Mouse (Mus musculus): Measurements from ENCODE around the gene Defb36. TPM values are rescaled to one million over a fixed set of nuclear protein-coding genes. Genes with fewer than 3 reads are reported as not detected.

Gene Defb36
- polyA plus RNA-seq, 1 experiment from 2014 or later: not detected

GRCm38 (mm10) chr2:152615563-152615962 lies 11.4 kb downstream of the Defb36 start:
- Histone ChIP-seq H3K27ac (ENCODE audit: low read depth, low read length) (no peak overlapping the region), H3K4me1 (replicated peaks; ENCODE audit: control insufficient read depth, insufficient read depth, low read length) (no peaks in the 10 kb centered on the region), H3K36me3 (ENCODE audit: control insufficient read depth, insufficient read depth, low read length) (no peaks in the 10 kb centered on the region), H3K4me2 (no peak overlapping the region), H3K9ac (ENCODE audit: low read depth, low read length) (no peak overlapping the region), H3K27me3 (replicated peaks; ENCODE audit: control insufficient read depth, insufficient read depth, low read length) (no peaks in the 10 kb centered on the region), H3K4me3 (ENCODE audit: low read depth, low read length) (no peak overlapping the region), H3K9me3 (ENCODE audit: control insufficient read depth, low read length) (no peaks in the 10 kb centered on the region)
- peak; percentile 48 for DNase-seq (ENCODE audit: low spot score)
- 7% methylated on average over 7 of the region's 7 CpGs for WGBS
- ATAC-seq (replicated peaks; ENCODE audit: low FRiP score): no peak

DNA sequence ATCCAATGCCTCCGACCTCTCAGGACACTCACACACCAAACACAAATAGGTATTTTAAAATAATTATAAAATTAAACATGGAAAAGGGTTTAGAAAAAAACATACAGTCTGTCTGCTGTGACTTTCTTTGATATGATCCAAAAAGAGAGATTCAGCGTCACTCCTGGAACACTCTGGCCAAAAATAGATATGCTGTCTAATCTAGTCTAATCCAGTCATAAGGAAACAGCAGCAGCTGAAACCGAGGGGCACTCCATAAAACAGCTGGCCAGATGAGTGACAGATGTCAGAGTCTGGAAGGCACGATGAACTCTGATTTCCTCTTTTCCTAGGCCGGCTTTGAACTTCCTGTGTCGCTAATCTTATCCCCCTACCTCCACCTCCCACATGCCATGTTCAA lies 12.3 kb downstream of the Defb36 start:
- 46% methylated on average over 6 of the region's 6 CpGs for WGBS
- Histone ChIP-seq H3K36me3 (ENCODE audit: control insufficient read depth, insufficient read depth, low read length) (no peaks in the 10 kb centered on the region), H3K9ac (ENCODE audit: low read depth, low read length) (no peak overlapping the region), H3K27me3 (replicated peaks; ENCODE audit: control insufficient read depth, insufficient read depth, low read length) (no peaks in the 10 kb centered on the region), H3K4me3 (ENCODE audit: low read depth, low read length) (no peak overlapping the region), H3K9me3 (ENCODE audit: control insufficient read depth, low read length) (no peaks in the 10 kb centered on the region), H3K4me2 (no peak overlapping the region), H3K27ac (ENCODE audit: low read depth, low read length) (no peak overlapping the region), H3K4me1 (replicated peaks; ENCODE audit: control insufficient read depth, insufficient read depth, low read length) (no peaks in the 10 kb centered on the region)
- DNase-seq (ENCODE audit: low spot score) (no peak), ATAC-seq (replicated peaks; ENCODE audit: low FRiP score) (no peak)

GRCm38 (mm10) chr2:152617374-152617773 lies 13.2 kb downstream of the Defb36 start:
- Histone ChIP-seq H3K4me2 (no peak overlapping the region), H3K27me3 (replicated peaks; ENCODE audit: control insufficient read depth, insufficient read depth, low read length) (0 out of 2 replicates have a peak, but pooled peaks cover 2% of the 10 kb centered on the region), H3K4me3 (ENCODE audit: low read depth, low read length) (no peak overlapping the region), H3K27ac (ENCODE audit: low read depth, low read length) (no peak overlapping the region), H3K36me3 (ENCODE audit: control insufficient read depth, insufficient read depth, low read length) (no peaks in the 10 kb centered on the region), H3K9ac (ENCODE audit: low read depth, low read length) (no peak overlapping the region), H3K9me3 (ENCODE audit: control insufficient read depth, low read length) (no peaks in the 10 kb centered on the region), H3K4me1 (replicated peaks; ENCODE audit: control insufficient read depth, insufficient read depth, low read length) (no peaks in the 10 kb centered on the region)
- 55% methylated on average over 5 of the region's 5 CpGs for WGBS
- no peak for DNase-seq (ENCODE audit: low spot score)
- no peak for ATAC-seq (replicated peaks; ENCODE audit: low FRiP score)

- Histone ChIP-seq H3K27ac (ENCODE audit: low read depth, low read length) (no peak overlapping the region), H3K9ac (ENCODE audit: low read depth, low read length) (no peak overlapping the region), H3K4me1 (replicated peaks; ENCODE audit: control insufficient read depth, insufficient read depth, low read length) (no peaks in the 10 kb centered on the region), H3K4me3 (ENCODE audit: low read depth, low read length) (no peak overlapping the region), H3K27me3 (replicated peaks; ENCODE audit: control insufficient read depth, insufficient read depth, low read length) (peaks cover 4% of the 10 kb centered on the region), H3K36me3 (ENCODE audit: control insufficient read depth, insufficient read depth, low read length) (no peaks in the 10 kb centered on the region), H3K9me3 (ENCODE audit: control insufficient read depth, low read length) (no peaks in the 10 kb centered on the region), H3K4me2 (no peak overlapping the region)
- ATAC-seq (replicated peaks; ENCODE audit: low FRiP score) (no peak), DNase-seq (ENCODE audit: low spot score) (no peak)
- WGBS: 63% methylated on average over 9 of the region's 9 CpGs
These were observed 16.4 kb downstream of the Defb36 start for GRCm38 (mm10) chr2:152620367-152621134.

- H3K4me1 ChIP-seq (replicated peaks; ENCODE audit: control insufficient read depth, insufficient read depth, low read length): 0 out of 2 replicates have a peak, but pooled peaks cover 6% of the 10 kb centered on the region
- H3K4me3 ChIP-seq (ENCODE audit: low read depth, low read length): no peak overlapping the region
- no peak for ATAC-seq (replicated peaks; ENCODE audit: low FRiP score)
- H3K4me2 ChIP-seq: no peak overlapping the region
- WGBS: 73% methylated on average over 13 of the region's 13 CpGs
- H3K27me3 ChIP-seq (replicated peaks; ENCODE audit: control insufficient read depth, insufficient read depth, low read length): peaks cover 20% of the 10 kb centered on the region
- H3K9ac ChIP-seq (ENCODE audit: low read depth, low read length): no peak overlapping the region
- H3K36me3 ChIP-seq (ENCODE audit: control insufficient read depth, insufficient read depth, low read length): no peaks in the 10 kb centered on the region
- DNase-seq (ENCODE audit: low spot score): no peak
- H3K9me3 ChIP-seq (ENCODE audit: control insufficient read depth, low read length): no peaks in the 10 kb centered on the region
- no peak overlapping the region for H3K27ac ChIP-seq (ENCODE audit: low read depth, low read length)
These were observed 18.0 kb downstream of the Defb36 start for GRCm38 (mm10) chr2:152622151-152622550.

DNA sequence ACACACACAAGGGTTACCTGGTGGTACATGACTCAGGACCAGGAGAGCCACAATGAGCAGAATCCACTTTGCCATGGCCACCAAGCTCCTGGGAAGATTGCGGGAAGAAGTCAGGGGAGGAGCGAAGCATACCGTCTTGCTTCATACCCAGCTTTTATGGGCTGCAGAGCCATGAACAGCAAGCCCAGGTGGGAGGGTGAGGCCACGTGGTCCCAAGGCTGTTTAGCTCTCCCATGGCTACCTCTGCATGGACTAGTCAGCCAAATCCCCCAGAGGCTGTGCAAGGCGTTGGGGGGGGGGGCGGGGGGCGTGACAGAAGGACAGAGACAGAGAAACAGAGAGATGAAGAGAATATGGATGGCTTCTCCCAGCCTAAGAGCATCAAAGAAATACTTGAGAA lies 18.8 kb downstream of the Defb36 start, which contains the start of gene Defb25:
Gene Defb25, minus strand, starts transcription at position 101 of the 400 bp plus-strand sequence.
- H3K4me2 ChIP-seq: no peak within 1 kb of the TSS
- no peak within 1 kb of the TSS for H3K27ac ChIP-seq (ENCODE audit: low read depth, low read length)
- ATAC-seq (replicated peaks; ENCODE audit: low FRiP score): no peak
- DNase-seq (ENCODE audit: low spot score): no peak
- H3K9ac ChIP-seq (ENCODE audit: low read depth, low read length): no peak within 1 kb of the TSS
- 75% methylated on average over 7 of the region's 7 CpGs for WGBS
- H3K4me1 ChIP-seq (replicated peaks; ENCODE audit: control insufficient read depth, insufficient read depth, low read length): 0 out of 2 replicates have a peak, but pooled peaks cover 9% of the 10 kb centered on the region
- H3K4me3 ChIP-seq (ENCODE audit: low read depth, low read length): no peak within 1 kb of the TSS
- no peaks in the 10 kb centered on the region for H3K36me3 ChIP-seq (ENCODE audit: control insufficient read depth, insufficient read depth, low read length)
- H3K9me3 ChIP-seq (ENCODE audit: control insufficient read depth, low read length): no peaks in the 10 kb centered on the region
- peaks cover 28% of the 10 kb centered on the region for H3K27me3 ChIP-seq (replicated peaks; ENCODE audit: control insufficient read depth, insufficient read depth, low read length)

- no peak overlapping the region for H3K4me3 ChIP-seq (ENCODE audit: low read depth, low read length)
- H3K9me3 ChIP-seq (ENCODE audit: control insufficient read depth, low read length): no peaks in the 10 kb centered on the region
- no peaks in the 10 kb centered on the region for H3K36me3 ChIP-seq (ENCODE audit: control insufficient read depth, insufficient read depth, low read length)
- H3K27ac ChIP-seq (ENCODE audit: low read depth, low read length): no peak overlapping the region
- WGBS: 81% methylated on average over 2 of the region's 2 CpGs
- DNase-seq (ENCODE audit: low spot score) (no peak), ATAC-seq (replicated peaks; ENCODE audit: low FRiP score) (no peak)
- no peak overlapping the region for H3K4me2 ChIP-seq
- H3K4me1 ChIP-seq (replicated peaks; ENCODE audit: control insufficient read depth, insufficient read depth, low read length): 0 out of 2 replicates have a peak, but pooled peaks cover 9% of the 10 kb centered on the region
- H3K9ac ChIP-seq (ENCODE audit: low read depth, low read length): no peak overlapping the region
- H3K27me3 ChIP-seq (replicated peaks; ENCODE audit: control insufficient read depth, insufficient read depth, low read length): peaks cover 42% of the 10 kb centered on the region
These were observed 20.4 kb downstream of the Defb36 start for GRCm38 (mm10) chr2:152624566-152624965.

- 0 out of 2 replicates have a peak, but pooled peaks cover 9% of the 10 kb centered on the region for H3K4me1 ChIP-seq (replicated peaks; ENCODE audit: control insufficient read depth, insufficient read depth, low read length)
- DNase-seq (ENCODE audit: low spot score): no peak
- H3K4me3 ChIP-seq (ENCODE audit: low read depth, low read length): no peak overlapping the region
- H3K36me3 ChIP-seq (ENCODE audit: control insufficient read depth, insufficient read depth, low read length): no peaks in the 10 kb centered on the region
- H3K9ac ChIP-seq (ENCODE audit: low read depth, low read length): no peak overlapping the region
- H3K27ac ChIP-seq (ENCODE audit: low read depth, low read length): no peak overlapping the region
- no peaks in the 10 kb centered on the region for H3K9me3 ChIP-seq (ENCODE audit: control insufficient read depth, low read length)
- no peak overlapping the region for H3K4me2 ChIP-seq
- ATAC-seq (replicated peaks; ENCODE audit: low FRiP score): no peak
- 14% methylated on average over 1 of the region's 1 CpGs for WGBS
- peaks cover 42% of the 10 kb centered on the region for H3K27me3 ChIP-seq (replicated peaks; ENCODE audit: control insufficient read depth, insufficient read depth, low read length)
These were observed 21.1 kb downstream of the Defb36 start for GRCm38 (mm10) chr2:152625256-152625655.

Measured in liver, embryonic 11.5 days (tissue).